Mouse (Mus musculus) forebrain, embryonic 16.5 days (tissue): ENCODE results near the gene Slc38a2. TPM values are rescaled to one million over a fixed set of nuclear protein-coding genes. Genes with fewer than 3 reads are reported as not detected.

Experiments used
- ATAC-seq: fragments of 200-750 bp; cut with Nextera tagmentation; 2 replicates; pipeline ENCODE4 v1.8.0; 2017; ENCODE audit warnings: mild to moderate bottlenecking, moderate library complexity
- H3K27ac ChIP-seq: fragments of 300-500 bp; sonication (generic); 2 replicates; pipeline ENCODE4 v1.5.1; 2014; ENCODE audit warnings: low read length, control low read depth
- H3K27me3 ChIP-seq: fragments of 300-500 bp; sonication (generic); replicated peaks from 2 replicates; pipeline ENCODE4 v1.6.1; 2014; ENCODE audit warnings: low read length; ENCODE audit not compliant: control insufficient read depth, insufficient read depth
- H3K36me3 ChIP-seq: fragments of 300-500 bp; sonication (generic); 2 replicates; pipeline ENCODE4 v1.6.1; 2014; ENCODE audit not compliant: control insufficient read depth, insufficient read depth
- H3K4me1 ChIP-seq: fragments of 300-500 bp; sonication (generic); replicated peaks from 2 replicates; pipeline ENCODE4 v1.6.1; 2014; ENCODE audit warnings: low read length; ENCODE audit not compliant: control insufficient read depth, insufficient read depth
- H3K4me2 ChIP-seq: fragments of 300-500 bp; sonication (generic); 2 replicates; pipeline ENCODE4 v1.6.1; 2014; ENCODE audit warnings: mild to moderate bottlenecking, low read length, control low read depth
- H3K4me3 ChIP-seq: fragments of 300-500 bp; sonication (generic); replicated peaks from 2 replicates; pipeline ENCODE4 v1.5.1; 2014; ENCODE audit warnings: mild to moderate bottlenecking, low read length, control low read depth
- H3K9ac ChIP-seq: fragments of 300-500 bp; sonication (generic); replicated peaks from 2 replicates; pipeline ENCODE4 v1.6.1; 2014; ENCODE audit warnings: low read depth, low read length, control low read depth
- H3K9me3 ChIP-seq: fragments of 300-500 bp; sonication (generic); 2 replicates; pipeline ENCODE4 v1.6.1; 2016; ENCODE audit warnings: low read length; ENCODE audit not compliant: control insufficient read depth
- WGBS: fragments of 180-500 bp; shearing (Covaris S2); extraction: QIAGEN DNeasy Blood & Tissue Kit; methylation state at CpG from one replicate; pipeline ENCODE4 v1.1.7; 2014; 5-methylcytosine and 5-hydroxymethylcytosine counted together
- polyA plus RNA-seq: library from polyadenylated mRNA; unstranded; fragments of >200 nt; fragmentation: Nextera tagmentation; extraction: Ambion mirVana; gene quantifications from 2 replicates; pipeline ENCODE4 v1.2.1, GENCODE M21; 2015

Slc38a2 gene
- polyA plus RNA-seq, 1 experiment from 2014 or later, result 161 TPM

- Histone ChIP-seq H3K4me1 (peaks cover 32% of the 10 kb centered on the region), H3K9me3 (no peaks in the 10 kb centered on the region), H3K27me3 (no peaks in the 10 kb centered on the region), H3K4me2 (no peak overlapping the region), H3K27ac (no peak overlapping the region), H3K36me3 (peaks cover 64% of the 10 kb centered on the region), H3K9ac (no peak overlapping the region), H3K4me3 (no peak overlapping the region)
- WGBS, result 92% methylated on average over 11 of the region's 11 CpGs
- no peak for ATAC-seq
These were observed 7.1 kb downstream of the Slc38a2 start for GRCm38 (mm10) chr15:96692401-96692800.

- no peak overlapping the region for H3K4me3 ChIP-seq
- no peak overlapping the region for H3K27ac ChIP-seq
- 91% methylated on average over 15 of the region's 15 CpGs for WGBS
- H3K9me3 ChIP-seq, result no peaks in the 10 kb centered on the region
- H3K27me3 ChIP-seq, result no peaks in the 10 kb centered on the region
- H3K36me3 ChIP-seq, result peaks cover 66% of the 10 kb centered on the region
- no peak overlapping the region for H3K9ac ChIP-seq
- no peak overlapping the region for H3K4me2 ChIP-seq
- ATAC-seq, result no peak
- peaks cover 22% of the 10 kb centered on the region for H3K4me1 ChIP-seq
These were observed 8.1 kb downstream of the Slc38a2 start for GRCm38 (mm10) chr15:96691381-96691780.

GRCm38 (mm10) chr15:96690829-96691228, 8.7 kb downstream of the Slc38a2 start:
- Histone ChIP-seq H3K27ac (no peak overlapping the region), H3K4me1 (peaks cover 17% of the 10 kb centered on the region), H3K4me3 (no peak overlapping the region), H3K4me2 (no peak overlapping the region), H3K9me3 (no peaks in the 10 kb centered on the region), H3K27me3 (no peaks in the 10 kb centered on the region), H3K36me3 (peaks cover 66% of the 10 kb centered on the region), H3K9ac (no peak overlapping the region)
- WGBS, result 90% methylated on average over 13 of the region's 13 CpGs
- ATAC-seq, result no peak

GRCm38 (mm10) chr15:96689919-96690318, 9.6 kb downstream of the Slc38a2 start:
- H3K4me2 ChIP-seq, result no peak overlapping the region
- H3K36me3 ChIP-seq, result peaks cover 64% of the 10 kb centered on the region
- no peak for ATAC-seq
- H3K27ac ChIP-seq, result no peak overlapping the region
- H3K4me1 ChIP-seq, result peaks cover 11% of the 10 kb centered on the region
- no peaks in the 10 kb centered on the region for H3K9me3 ChIP-seq
- H3K27me3 ChIP-seq, result no peaks in the 10 kb centered on the region
- H3K9ac ChIP-seq, result no peak overlapping the region
- WGBS, result 90% methylated on average over 9 of the region's 9 CpGs
- no peak overlapping the region for H3K4me3 ChIP-seq

- Histone ChIP-seq H3K27ac (no peak overlapping the region), H3K9ac (no peak overlapping the region)
These were observed 10.7 kb downstream of the Slc38a2 start for GRCm38 (mm10) chr15:96688784-96689318.

GRCm38 (mm10) chr15:96688036-96688435, 11.5 kb downstream of the Slc38a2 start:
- Histone ChIP-seq H3K4me3 (no peak overlapping the region), H3K4me1 (0 out of 2 replicates have a peak, but pooled peaks cover 3% of the 10 kb centered on the region), H3K27me3 (no peaks in the 10 kb centered on the region), H3K27ac (no peak overlapping the region), H3K9ac (no peak overlapping the region), H3K9me3 (no peaks in the 10 kb centered on the region), H3K36me3 (peaks cover 47% of the 10 kb centered on the region), H3K4me2 (no peak overlapping the region)
- no peak; the same call in 1 of the 2 replicates for ATAC-seq
- WGBS, result 61% methylated on average over 6 of the region's 6 CpGs

More at GRCm38 (mm10) chr15:96688784-96689318, 10.7 kb downstream of the Slc38a2 start:
- Histone ChIP-seq H3K4me2 (no peak overlapping the region), H3K4me3 (no peak overlapping the region), H3K27me3 (no peaks in the 10 kb centered on the region), H3K9me3 (no peaks in the 10 kb centered on the region), H3K4me1 (peaks cover 6% of the 10 kb centered on the region), H3K36me3 (peaks cover 53% of the 10 kb centered on the region)
- ATAC-seq, result no peak
- 83% methylated on average over 12 of the region's 12 CpGs for WGBS

- peaks cover 41% of the 10 kb centered on the region for H3K36me3 ChIP-seq
- H3K9ac ChIP-seq, result no peak overlapping the region
- no peak overlapping the region for H3K4me2 ChIP-seq
- H3K27ac ChIP-seq, result no peak overlapping the region
- no peak overlapping the region for H3K4me3 ChIP-seq
- no peaks in the 10 kb centered on the region for H3K9me3 ChIP-seq
- H3K4me1 ChIP-seq, result 0 out of 2 replicates have a peak, but pooled peaks cover 3% of the 10 kb centered on the region
- 57% methylated on average over 1 of the region's 1 CpGs for WGBS
- no peaks in the 10 kb centered on the region for H3K27me3 ChIP-seq
- no peak for ATAC-seq
These were observed 12.2 kb downstream of the Slc38a2 start for GRCm38 (mm10) chr15:96687366-96687765.

- 78% methylated on average over 9 of the region's 9 CpGs for WGBS
- Histone ChIP-seq H3K9me3 (no peaks in the 10 kb centered on the region), H3K4me1 (0 out of 2 replicates have a peak, but pooled peaks cover 3% of the 10 kb centered on the region), H3K4me2 (no peak overlapping the region), H3K27me3 (no peaks in the 10 kb centered on the region), H3K4me3 (no peak overlapping the region), H3K27ac (no peak overlapping the region), H3K9ac (no peak overlapping the region), H3K36me3 (peaks cover 32% of the 10 kb centered on the region)
- no peak for ATAC-seq
These were observed 13.1 kb downstream of the Slc38a2 start for GRCm38 (mm10) chr15:96686201-96687159.

GRCm38 (mm10) chr15:96685273-96685672, 14.3 kb downstream of the Slc38a2 start:
- Histone ChIP-seq H3K27me3 (no peaks in the 10 kb centered on the region), H3K27ac (no peak overlapping the region), H3K9me3 (no peaks in the 10 kb centered on the region), H3K36me3 (peaks cover 20% of the 10 kb centered on the region), H3K4me1 (0 out of 2 replicates have a peak, but pooled peaks cover 3% of the 10 kb centered on the region), H3K4me3 (no peak overlapping the region), H3K9ac (no peak overlapping the region), H3K4me2 (no peak overlapping the region)
- no peak for ATAC-seq
- WGBS, result 73% methylated on average over 6 of the region's 6 CpGs
